Mouse (Mus musculus) forebrain, embryonic 16.5 days (tissue): ENCODE data around the gene Mageb18. TPM values are rescaled to one million over a fixed set of nuclear protein-coding genes. Genes with fewer than 3 reads are reported as not detected.

ENCODE experiments used
- ATAC-seq: fragments of 200-750 bp; cut with Nextera tagmentation; 2 replicates; pipeline ENCODE4 v1.8.0; 2017; ENCODE audit warnings: mild to moderate bottlenecking, moderate library complexity
- H3K27ac ChIP-seq: fragments of 300-500 bp; sonication (generic); 2 replicates; pipeline ENCODE4 v1.5.1; 2014; ENCODE audit warnings: low read length, control low read depth
- H3K27me3 ChIP-seq: fragments of 300-500 bp; sonication (generic); replicated peaks from 2 replicates; pipeline ENCODE4 v1.6.1; 2014; ENCODE audit warnings: low read length; ENCODE audit not compliant: control insufficient read depth, insufficient read depth
- H3K36me3 ChIP-seq: fragments of 300-500 bp; sonication (generic); 2 replicates; pipeline ENCODE4 v1.6.1; 2014; ENCODE audit not compliant: control insufficient read depth, insufficient read depth
- H3K4me1 ChIP-seq: fragments of 300-500 bp; sonication (generic); replicated peaks from 2 replicates; pipeline ENCODE4 v1.6.1; 2014; ENCODE audit warnings: low read length; ENCODE audit not compliant: control insufficient read depth, insufficient read depth
- H3K4me2 ChIP-seq: fragments of 300-500 bp; sonication (generic); 2 replicates; pipeline ENCODE4 v1.6.1; 2014; ENCODE audit warnings: mild to moderate bottlenecking, low read length, control low read depth
- H3K4me3 ChIP-seq: fragments of 300-500 bp; sonication (generic); replicated peaks from 2 replicates; pipeline ENCODE4 v1.5.1; 2014; ENCODE audit warnings: mild to moderate bottlenecking, low read length, control low read depth
- H3K9ac ChIP-seq: fragments of 300-500 bp; sonication (generic); replicated peaks from 2 replicates; pipeline ENCODE4 v1.6.1; 2014; ENCODE audit warnings: low read depth, low read length, control low read depth
- H3K9me3 ChIP-seq: fragments of 300-500 bp; sonication (generic); 2 replicates; pipeline ENCODE4 v1.6.1; 2016; ENCODE audit warnings: low read length; ENCODE audit not compliant: control insufficient read depth
- WGBS: fragments of 180-500 bp; shearing (Covaris S2); extraction: QIAGEN DNeasy Blood & Tissue Kit; methylation state at CpG from one replicate; pipeline ENCODE4 v1.1.7; 2014; 5-methylcytosine and 5-hydroxymethylcytosine counted together
- polyA plus RNA-seq: library from polyadenylated mRNA; unstranded; fragments of >200 nt; fragmentation: Nextera tagmentation; extraction: Ambion mirVana; gene quantifications from 2 replicates; pipeline ENCODE4 v1.2.1, GENCODE M21; 2015

The Mageb18 gene
- polyA plus RNA-seq, 1 experiment from 2014 or later = not detected

DNA sequence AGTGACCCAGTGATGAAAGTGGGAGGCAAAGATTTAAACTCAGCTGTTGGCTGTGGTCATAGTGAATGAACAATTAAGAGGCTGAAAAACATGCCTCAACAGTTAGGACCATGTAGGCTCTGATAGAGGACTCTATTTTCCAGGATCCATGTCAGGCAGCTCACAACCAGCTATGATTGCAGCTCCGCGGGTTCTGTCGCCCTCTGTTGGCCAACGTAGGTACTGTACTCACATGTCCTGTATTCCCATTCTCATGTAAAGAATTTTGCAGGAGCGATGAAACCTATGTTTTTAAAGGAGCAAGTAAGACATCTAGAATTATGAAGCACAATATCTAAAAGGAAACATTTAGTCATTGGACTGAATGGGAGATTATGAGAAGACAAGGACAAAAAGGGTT is 256.4 kb downstream of the Mageb18 start:
- no peak for ATAC-seq
- no peak overlapping the region for H3K4me2 ChIP-seq
- no peak overlapping the region for H3K4me3 ChIP-seq
- WGBS = 14% methylated on average over 5 of the region's 5 CpGs
- H3K9me3 ChIP-seq = no peaks in the 10 kb centered on the region
- no peaks in the 10 kb centered on the region for H3K36me3 ChIP-seq
- H3K9ac ChIP-seq = no peak overlapping the region
- H3K27me3 ChIP-seq = no peaks in the 10 kb centered on the region
- H3K27ac ChIP-seq = no peak overlapping the region
- no peaks in the 10 kb centered on the region for H3K4me1 ChIP-seq

DNA sequence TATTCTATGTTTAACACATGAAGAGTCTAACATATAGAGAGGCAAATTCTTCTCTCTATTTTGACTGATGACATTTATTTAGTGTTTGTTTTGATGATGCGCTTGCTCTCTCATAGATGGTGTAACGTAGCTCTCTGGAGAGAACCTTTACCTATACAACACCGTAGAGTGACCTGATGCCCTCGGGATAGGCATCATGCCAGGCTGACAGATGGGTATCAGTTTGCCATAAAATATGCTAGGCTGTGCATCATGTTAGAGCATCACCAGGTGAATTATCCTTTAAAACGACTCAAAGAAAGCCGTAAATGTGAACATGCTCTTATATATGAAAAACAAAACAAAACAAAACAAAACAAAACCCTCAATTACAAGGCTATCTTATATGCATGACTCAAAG is 258.5 kb downstream of the Mageb18 start:
- no peak for ATAC-seq
- H3K36me3 ChIP-seq = no peaks in the 10 kb centered on the region
- WGBS = 81% methylated on average over 6 of the region's 6 CpGs

DNA sequence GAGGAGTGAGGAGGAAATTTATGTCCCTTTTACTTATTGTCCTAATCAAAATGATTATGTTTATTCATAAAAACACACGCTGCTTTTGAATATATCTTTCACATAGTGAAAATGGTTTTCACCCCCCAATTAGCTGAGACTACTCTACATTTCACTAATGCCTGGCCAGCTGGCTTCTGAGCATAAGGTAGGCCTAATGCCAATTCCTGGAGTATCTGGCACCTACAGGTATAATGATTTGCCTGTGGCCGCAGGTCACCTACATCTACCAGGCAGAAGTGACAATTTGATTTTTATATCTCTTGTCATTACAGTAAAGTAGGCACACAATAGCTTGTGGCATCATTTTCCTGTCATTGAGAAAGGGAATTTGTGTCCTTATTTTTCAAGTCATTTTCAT is 259.8 kb downstream of the Mageb18 start:
- H3K27ac ChIP-seq = no peak overlapping the region
- H3K9ac ChIP-seq = no peak overlapping the region
- H3K4me1 ChIP-seq = no peaks in the 10 kb centered on the region
- no peak for ATAC-seq
- no peaks in the 10 kb centered on the region for H3K36me3 ChIP-seq
- no peaks in the 10 kb centered on the region for H3K27me3 ChIP-seq
- no peak overlapping the region for H3K4me3 ChIP-seq
- H3K4me2 ChIP-seq = no peak overlapping the region
- 55% methylated on average over 2 of the region's 2 CpGs for WGBS
- no peaks in the 10 kb centered on the region for H3K9me3 ChIP-seq

More for the DNA sequence above, 258.5 kb downstream of the Mageb18 start:
- H3K4me3 ChIP-seq = no peak overlapping the region
- H3K9me3 ChIP-seq = no peaks in the 10 kb centered on the region
- H3K27me3 ChIP-seq = no peaks in the 10 kb centered on the region
- no peak overlapping the region for H3K27ac ChIP-seq
- H3K4me1 ChIP-seq = no peaks in the 10 kb centered on the region
- H3K4me2 ChIP-seq = no peak overlapping the region
- no peak overlapping the region for H3K9ac ChIP-seq

DNA sequence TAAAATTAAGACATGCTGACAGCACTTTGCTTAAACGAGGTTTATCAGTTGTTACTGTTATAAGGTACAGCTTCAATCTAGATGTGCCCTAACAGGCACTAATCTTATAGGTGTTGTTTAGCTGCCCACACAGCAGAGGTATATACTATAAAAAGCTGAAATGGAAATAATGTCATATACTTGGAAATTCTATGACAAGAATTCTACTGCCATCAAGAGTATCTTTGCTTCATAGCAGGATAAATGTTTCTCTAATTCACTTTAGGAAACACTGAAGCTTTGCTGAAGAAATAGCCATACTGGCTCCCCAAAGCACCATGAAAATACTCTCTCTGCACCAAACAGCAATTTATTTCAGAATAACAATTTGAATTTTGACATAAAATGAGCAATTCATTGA is 265.9 kb downstream of the Mageb18 start:
- no peaks in the 10 kb centered on the region for H3K9me3 ChIP-seq
- 49% methylated on average over 1 of the region's 1 CpGs for WGBS
- H3K36me3 ChIP-seq = no peaks in the 10 kb centered on the region
- no peaks in the 10 kb centered on the region for H3K4me1 ChIP-seq
- no peak for ATAC-seq
- H3K4me2 ChIP-seq = no peak overlapping the region
- no peaks in the 10 kb centered on the region for H3K27me3 ChIP-seq
- no peak overlapping the region for H3K4me3 ChIP-seq
- no peak overlapping the region for H3K9ac ChIP-seq
- no peak overlapping the region for H3K27ac ChIP-seq

- Histone ChIP-seq H3K4me2 (no peak overlapping the region), H3K9ac (no peak overlapping the region), H3K27me3 (no peaks in the 10 kb centered on the region), H3K4me3 (no peak overlapping the region), H3K9me3 (no peaks in the 10 kb centered on the region), H3K4me1 (no peaks in the 10 kb centered on the region), H3K36me3 (no peaks in the 10 kb centered on the region), H3K27ac (no peak overlapping the region)
- ATAC-seq = no peak
- WGBS = 16% methylated on average over 1 of the region's 1 CpGs
Observed at GRCm38 (mm10) chrX:92323599-92323998, 275.8 kb downstream of the Mageb18 start.

GRCm38 (mm10) chrX:92280619-92281018 is 318.8 kb downstream of the Mageb18 start:
- no peak for ATAC-seq
- Histone ChIP-seq H3K4me2 (no peak overlapping the region), H3K27me3 (no peaks in the 10 kb centered on the region), H3K4me1 (no peaks in the 10 kb centered on the region), H3K27ac (no peak overlapping the region), H3K4me3 (no peak overlapping the region), H3K9me3 (no peaks in the 10 kb centered on the region), H3K9ac (no peak overlapping the region), H3K36me3 (no peaks in the 10 kb centered on the region)

Other genes with a start within 250 kb of the Mageb18 start
- not detected in 2 replicates for gene Gm5941, start 109.6 kb downstream of the Mageb18 start, polyA plus RNA-seq